Mouse (Mus musculus) left cerebral cortex, postnatal 4 days (tissue): Measurements from ENCODE around the gene Parp16. TPM values are rescaled to one million over a fixed set of nuclear protein-coding genes. Genes with fewer than 3 reads are reported as not detected.

Experiments used
- DNase-seq: peaks from one replicate; pipeline ENCODE4 v3.0.0-alpha.2; 2022
- intact Hi-C: fragments of 180-260 bp; cut with DNase I; formaldehyde crosslinking; loops from one replicate; pipeline ENCODE4 v1.15.1; 2025
- total RNA-seq, 2 experiments: library from RNA; stranded (reverse); gene quantifications; 2 replicates each; pipeline ENCODE4 v1.2.3; 2021

The Parp16 gene
- total RNA-seq, 2 experiments from 2014 or later: 5.8 to 6.9 TPM

DNA sequence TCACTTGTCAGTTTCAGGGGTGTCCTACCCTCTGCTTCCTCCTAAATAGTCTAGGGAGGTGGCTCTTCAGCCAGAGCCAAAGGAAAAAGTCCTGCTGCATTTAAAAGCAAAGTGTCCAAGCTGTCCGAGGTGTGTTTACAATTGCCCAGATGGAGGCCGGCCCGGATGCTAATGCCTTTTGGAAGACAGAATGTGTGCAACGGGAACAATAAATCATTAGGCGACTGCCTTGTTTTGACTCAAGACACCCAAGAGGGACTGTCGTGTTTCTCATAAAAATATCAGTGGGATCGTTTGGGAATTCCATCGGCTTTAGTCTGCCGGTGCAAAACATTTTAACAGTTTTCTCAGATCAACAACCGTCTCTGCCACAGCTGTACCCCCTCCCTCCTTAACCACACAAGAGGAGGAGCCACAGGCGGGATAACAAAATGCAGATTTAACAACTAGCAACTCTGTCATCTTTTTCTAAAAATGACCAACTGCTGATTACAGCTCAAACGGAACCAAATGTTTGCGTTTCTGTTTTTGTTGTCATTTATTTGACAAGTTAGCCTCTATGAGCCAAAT, 43.1 kb downstream of the Parp16 start:
- DNase-seq: no peak
- intact Hi-C loops: no loop called here

DNA sequence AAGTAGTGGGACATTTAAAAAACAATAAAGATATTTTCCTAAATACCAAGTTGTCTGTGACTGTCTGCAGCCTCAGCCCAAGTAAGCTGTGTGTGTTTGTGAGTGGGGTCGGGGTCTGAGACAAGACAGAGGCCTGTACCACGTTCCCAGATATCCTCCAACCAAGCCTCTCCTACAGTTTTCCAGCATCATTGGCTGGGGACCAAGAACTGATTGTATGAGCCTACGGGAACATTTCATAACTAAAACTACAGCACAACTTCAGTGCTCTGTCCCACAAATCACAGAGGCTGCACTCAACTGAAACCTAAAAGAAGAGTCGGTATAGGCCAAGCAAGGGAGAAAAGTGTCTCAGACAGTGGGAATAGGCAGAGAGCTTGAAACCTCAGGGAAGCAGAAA, 44.0 kb downstream of the Parp16 start:
- no peak for DNase-seq
- intact Hi-C loops: no loop called here

DNA sequence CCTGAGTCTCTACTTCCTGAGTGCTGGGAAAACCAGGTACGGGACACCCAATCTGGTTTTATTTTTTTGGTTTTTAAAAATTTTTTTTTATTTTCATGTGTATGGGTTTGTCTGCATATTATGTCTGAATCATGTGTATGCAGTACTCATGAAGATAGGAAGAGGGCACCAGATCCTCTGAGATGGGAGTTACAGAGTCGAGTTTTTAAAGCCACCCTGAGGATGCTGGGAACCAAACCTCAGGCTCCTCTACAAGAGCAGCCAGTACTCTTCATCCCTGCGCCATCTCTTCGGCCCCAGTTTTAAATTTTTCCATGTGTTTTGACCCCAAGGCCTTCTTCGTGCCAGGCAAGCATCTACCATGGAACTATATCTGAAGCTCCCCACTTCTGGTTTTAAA, 44.6 kb downstream of the Parp16 start:
- intact Hi-C loops: no loop called here
- DNase-seq: no peak

DNA sequence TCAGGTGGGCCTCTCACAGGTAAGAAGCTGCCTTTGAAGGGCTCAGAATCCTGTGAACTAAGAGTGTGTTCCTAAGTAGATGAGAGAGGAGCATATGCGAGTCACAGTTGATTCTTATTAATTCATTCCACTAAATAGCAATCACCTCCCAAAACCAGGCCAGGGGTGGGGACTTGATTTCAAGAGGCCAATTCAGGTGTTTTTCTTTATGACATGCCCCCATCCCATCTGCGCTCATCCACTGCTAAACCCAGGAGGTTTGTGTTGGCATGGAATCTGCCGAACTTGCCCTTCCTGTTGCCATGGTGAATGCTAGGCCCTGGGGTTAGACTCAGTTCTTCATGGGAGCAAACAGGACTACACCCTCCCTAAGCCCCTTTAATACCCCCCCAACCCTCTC, 45.4 kb downstream of the Parp16 start:
- intact Hi-C loops: no loop called here
- no peak for DNase-seq

DNA sequence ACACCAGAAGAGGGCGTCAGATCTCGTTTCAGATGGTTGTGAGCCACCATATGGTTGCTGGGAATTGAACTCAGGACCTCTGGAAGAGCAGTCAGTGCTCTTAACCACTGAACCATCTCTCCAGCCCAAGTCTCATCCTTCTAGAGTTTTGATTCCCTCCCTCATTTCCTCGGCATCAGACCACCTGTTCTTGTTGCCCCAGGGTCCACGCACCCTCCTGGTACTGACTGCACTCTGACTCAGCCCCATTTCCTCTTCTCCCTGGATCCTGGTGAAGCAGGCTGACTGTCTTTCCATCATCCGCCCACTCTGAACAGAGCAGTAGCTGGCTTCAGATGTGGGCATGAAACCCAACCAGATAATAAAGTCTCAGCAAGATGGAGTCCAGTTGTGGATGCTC, 46.8 kb downstream of the Parp16 start:
- intact Hi-C loops: no loop called here
- DNase-seq: no peak

DNA sequence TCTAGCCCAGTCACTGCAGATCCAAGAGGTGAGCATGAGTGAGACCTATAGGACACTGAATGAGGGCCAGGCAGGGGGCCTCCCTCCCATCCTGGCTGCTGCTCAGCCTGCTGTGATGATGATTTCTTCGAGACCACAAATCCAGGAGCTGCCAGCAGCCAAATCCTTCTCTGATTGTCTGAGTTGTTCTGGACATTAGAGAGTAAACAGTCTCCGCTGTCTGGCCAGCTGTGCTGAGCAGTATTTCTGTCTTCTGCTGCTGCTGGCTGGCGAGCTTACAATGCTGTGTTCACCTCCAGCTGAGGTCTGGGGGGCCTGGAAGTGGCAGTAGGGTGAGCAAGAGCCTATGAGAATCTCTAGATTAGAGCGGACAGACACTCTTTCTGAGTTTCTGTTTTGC, 48.1 kb downstream of the Parp16 start:
- intact Hi-C loops: no loop called here
- no peak for DNase-seq

DNA sequence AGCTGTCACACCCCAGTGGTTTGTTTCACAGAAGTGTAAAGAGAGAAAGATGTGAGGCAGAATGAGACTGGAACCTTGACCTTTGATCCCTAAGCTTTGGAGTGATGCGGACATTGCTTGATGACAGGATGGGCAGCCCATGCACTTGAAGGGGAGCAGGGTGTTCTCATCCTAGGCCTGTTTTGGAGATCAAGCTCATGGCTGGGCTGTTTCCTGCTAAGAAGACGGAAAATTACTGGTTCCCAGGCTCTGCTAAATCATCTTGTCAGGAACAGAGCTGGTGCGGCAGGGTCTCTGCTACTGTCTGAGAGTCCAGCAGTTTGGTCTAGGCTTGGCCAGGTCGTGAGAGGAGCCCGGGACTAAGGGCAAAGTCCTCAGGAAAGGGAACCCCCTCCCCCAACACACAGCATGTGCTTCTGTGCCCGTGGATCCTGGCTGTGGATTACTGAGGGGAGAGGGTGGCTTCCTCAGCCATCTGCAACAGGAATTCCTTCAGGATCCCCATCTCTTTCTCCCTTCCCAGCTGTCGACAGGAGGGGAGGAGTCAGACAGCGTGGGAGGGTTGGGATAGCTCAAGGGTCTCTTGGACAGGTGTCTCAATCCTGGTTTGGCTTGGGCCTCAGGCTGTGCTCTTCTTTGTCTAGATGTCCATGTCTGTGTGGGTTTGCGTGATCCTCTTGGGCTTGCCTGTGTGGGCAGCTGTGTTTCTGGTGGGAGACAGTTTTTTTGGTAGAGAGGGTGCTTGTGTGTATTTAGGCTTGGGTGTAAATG, 49.1 kb downstream of the Parp16 start:
- intact Hi-C loops: no loop called here
- DNase-seq: no peak

DNA sequence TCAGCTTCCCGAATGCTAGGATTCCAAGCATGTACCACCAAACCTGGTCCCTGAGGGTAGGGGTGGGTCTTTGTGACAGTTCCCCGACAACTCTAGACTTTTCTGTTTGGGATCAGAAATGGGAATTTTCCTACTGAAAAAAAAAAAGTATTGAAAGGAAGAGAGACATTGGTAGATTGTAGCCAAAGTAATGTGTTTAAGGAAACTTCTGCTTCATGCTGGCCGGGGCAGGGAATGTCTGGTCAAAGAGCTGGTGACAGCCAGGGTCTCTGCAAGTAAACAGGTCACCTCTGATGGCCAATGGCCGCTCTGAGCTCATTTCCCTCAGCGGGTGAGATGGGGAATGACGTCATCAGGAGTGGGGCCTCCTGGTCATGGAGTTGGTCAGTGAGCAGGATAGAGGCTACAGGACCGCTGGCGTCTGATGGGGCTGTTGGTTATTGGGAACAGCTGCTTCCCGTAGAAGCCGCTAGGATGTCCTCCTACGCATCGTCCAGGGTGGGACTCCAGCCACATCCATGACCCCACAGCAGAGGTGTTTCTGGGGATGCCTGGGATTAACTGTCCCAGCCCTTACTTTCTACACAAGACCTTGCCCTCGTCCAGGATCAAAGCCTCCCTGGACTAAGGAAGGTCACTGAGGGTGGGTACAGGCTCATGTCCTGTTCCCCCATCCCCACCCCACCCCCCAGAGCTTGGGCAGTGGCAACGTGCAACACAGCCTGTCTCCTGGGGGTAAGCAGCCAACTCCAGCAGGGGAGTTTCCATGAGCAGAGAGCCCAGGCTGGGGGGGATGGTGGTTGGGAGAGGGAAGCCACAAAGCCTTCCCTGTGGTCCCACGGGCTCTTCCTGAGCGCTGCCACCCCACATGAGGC, 52.6 kb downstream of the Parp16 start:
- no peak for DNase-seq
- intact Hi-C loops: no loop called here

DNA sequence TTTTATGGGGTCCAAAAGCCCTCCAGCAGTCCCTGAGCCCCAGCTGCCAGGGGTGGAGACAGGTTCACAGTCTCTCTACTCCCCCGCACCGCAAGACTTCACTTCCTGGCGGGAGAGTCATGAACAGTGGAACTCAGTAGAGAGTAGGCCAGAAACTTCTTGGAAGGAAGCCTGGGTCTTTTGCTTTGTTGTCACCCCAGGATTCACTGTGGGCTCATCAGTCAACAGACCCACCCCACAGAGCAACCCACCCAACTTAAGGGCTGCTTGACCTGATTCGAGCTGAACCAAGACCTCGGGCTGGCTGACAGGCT, 53.2 kb downstream of the Parp16 start:
- DNase-seq: no peak
- intact Hi-C loops: no loop called here

DNA sequence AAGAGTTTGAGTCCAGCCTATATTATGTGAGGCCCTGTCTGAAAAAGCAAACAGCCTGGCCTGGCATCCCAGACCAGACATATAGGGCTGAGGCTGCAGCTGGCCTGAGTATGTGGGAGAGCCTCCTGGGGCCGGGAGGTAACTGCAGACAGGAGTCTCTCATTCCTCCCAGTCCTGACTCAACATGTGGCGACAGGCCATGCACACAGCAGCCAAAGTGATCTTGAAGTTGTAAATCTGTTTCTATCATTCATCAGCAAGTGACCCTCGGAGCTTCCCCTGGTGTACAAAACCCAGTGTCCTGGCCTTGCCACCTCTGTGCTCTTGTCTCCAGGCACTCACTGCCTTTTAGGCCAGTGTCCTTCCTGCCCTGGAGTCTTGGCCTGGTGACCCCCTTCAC, 56.9 kb downstream of the Parp16 start:
- intact Hi-C loops: no loop called here
- DNase-seq: no peak

DNA sequence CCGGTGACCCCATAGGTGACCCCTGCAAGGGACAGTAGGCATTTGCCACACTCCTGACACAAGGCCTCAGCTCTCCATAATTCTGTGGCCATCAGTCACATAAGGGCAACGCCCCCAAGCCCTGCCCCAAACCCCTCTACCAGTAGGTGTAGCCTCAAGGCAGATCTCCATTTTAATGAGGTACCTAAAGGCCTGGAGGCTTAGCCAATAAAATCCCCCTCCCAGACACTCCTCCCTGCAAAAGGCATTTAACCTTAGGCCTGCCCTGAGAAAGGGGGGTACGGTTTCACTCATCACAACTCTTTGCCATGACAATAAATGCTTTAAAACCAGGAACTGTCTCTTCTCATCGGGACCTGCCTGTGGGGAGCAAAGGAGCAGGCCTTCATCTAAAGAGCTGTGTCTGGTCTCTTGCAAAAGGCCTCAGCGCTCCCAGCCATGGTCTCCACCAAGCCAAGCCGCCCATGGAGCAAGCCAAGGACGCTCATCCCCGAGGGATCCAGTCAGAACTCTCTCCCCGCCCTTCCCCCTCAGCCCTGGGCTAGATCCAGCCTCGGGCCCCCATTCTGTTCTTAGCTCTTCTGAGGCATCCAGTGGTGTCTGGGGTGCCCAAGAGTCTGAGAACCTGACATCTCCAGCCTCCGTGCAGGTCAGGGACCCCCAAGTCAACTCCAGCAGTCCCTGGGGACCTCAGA, 60.9 kb downstream of the Parp16 start:
- intact Hi-C loops: no loop called here
- no peak for DNase-seq

DNA sequence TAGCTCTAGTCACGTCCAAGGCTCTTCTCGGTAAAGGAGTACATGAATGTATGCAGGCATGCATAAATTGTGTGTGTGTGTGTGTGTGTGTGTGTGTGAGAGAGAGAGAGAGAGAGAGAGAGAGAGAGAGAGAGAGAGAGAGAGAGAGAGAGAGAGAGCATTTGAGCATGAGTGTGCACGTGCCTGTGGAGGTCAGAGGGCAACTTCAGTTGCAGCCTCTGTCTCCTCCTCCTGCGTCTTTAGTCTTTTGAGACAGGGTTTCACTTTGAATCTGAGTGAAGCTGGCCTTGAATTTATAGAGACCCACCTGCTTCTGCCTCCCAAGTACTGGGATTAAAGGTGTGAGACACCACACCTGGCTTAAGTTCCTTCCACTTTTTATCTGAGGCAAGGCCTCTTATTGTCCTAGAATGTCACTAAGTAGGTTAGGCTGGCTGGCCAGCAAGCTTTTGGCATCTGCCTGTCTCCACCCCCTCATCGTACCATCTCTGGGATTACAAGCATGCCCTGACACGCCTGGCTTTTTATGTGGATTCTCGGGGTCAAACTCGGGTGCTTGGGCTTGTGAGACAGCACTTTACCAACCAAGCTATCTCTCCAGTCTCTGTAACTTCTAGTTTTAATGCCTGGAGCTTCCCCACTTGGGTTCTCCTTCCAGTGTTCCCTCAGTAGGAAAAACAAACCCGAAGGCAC, 62.2 kb downstream of the Parp16 start:
- DNase-seq: no peak
- intact Hi-C loops: no loop called here

DNA sequence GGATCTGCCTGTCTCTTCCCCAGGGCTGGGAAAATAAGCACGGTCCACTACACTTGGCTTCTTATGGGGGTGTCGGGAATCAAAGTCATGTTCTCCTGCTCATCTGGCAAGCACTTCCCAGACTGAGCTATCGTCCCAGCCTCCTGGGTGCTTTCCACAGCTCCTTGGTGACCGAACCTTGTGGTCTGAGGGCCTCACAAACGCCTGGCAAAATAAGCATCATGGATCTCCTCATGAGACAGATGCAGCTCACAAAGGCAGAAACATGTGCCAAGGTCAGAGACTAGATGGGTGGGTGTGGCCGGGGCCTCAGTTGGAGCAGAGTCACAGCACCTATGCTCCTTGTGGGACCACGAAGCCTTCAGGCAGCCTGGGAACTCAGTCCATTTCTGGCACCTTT, 64.2 kb downstream of the Parp16 start:
- no peak for DNase-seq
- intact Hi-C loops: no loop called here

DNA sequence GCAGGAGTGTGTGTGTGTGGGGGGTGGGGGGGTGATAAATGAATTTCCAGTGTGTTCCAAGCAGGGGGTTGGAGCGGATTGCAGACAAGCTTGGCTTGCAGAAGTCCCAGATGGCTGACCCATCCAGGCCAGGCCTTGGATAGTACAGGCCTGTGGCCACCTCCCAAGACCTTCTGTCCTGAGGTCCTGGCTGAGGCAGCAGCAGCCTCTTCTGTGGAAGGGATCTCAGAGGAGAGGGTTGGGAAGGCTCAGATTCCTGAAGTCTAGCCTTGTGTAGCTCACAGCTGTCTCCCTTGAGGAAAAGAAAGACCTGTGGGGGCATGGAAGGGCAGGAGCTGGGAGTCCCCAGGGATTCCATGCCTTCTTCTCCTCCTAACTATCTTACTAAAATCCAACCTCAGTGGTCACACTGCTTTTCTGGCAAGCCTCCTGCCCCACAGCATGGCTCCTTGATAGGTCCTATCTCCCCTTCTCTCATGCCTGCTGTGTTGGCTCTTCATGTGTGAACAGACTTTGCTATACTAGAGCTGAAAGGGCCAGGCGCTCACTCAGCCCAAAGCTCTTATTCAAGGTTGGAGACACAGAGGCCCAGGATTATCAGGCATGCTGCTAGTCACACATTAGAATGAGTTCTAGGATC, 66.6 kb downstream of the Parp16 start:
- peak; percentile 32 for DNase-seq
- intact Hi-C loops: no loop called here

DNA sequence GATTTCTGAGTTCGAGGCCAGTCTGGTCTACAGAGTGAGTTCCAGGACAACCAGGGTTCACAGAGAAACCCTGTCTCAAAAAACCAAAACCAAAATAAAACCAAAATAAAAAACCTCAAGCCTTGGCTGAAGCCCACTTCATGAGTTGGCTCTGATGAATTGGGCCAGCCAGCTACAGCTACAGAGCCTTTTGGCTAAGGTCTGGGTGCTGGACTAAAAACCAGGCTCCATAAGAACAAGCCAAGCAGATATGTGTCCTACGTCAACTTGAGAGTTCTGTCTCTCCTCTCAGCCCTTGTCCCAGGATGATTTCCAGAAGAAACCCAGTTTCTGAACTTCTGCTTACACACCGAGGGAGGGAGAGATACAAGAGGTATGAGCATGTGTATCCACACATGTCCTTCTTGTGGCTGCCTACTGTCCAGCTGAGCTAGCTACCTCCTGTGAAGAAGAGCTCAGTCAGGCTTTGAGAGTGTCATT, 67.5 kb downstream of the Parp16 start:
- DNase-seq: no peak
- intact Hi-C loops: no loop called here

DNA sequence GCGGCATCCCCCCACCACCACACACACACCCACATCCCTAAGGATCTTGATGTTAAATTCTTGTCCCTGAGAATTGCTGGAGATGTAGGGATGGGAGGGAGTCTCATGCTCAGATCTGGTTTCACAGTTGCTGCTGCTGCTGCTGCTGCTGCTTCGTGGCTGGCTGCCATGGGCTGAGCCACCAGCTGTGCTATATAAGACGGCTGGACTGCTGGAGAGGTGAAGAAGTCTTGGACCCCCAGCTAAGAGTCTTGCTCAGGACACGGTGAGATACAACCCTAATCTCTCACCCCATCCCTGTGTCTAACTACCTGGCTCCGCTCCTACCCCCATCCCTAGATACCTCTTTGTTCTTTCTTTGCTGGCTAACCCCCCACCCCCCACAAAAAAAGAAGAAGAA, 69.8 kb downstream of the Parp16 start, which contains the start of gene Cilp:
Gene Cilp (plus strand): TSS at position 222 of the 400 bp plus-strand sequence.
- no peak for DNase-seq
- intact Hi-C loops: no loop called here

DNA sequence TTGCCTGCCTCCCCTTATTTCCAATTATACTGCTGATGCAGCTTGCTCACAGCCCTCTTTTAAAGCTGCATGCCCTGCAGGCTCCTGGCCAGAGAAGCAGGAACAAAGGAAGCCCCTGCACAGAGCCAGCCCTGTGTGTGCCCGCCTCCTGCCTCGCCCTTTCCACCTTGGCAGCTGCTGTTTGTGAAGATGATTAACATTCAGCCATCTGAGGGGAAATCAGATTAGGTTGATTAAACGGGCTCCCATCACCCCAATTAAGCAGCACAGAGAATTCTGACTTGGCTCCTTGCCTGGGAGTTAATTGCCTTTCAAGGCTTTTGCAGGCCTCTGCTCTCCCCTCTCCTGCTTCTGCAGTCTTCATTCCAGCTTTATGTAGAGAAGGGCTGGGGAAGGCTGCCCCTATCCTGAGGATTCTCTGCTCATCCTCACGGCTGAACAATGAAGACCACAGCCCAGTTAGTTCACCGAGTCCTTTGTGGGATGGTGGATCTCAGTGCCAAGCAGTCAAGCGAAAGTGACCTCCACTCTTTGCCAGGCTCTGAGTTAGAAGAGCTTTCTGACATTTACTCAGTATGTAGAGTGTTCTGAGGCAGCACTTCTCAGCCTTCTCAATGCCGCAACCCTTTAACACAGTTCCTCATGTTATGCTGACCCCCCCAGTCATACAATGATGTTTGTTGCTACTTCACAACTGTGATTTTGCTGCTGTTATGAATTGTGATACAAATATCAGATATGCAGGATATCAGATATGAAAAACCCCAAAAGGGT, 72.8 kb downstream of the Parp16 start:
- DNase-seq: peak; percentile 83
- intact Hi-C loops: no loop called here

DNA sequence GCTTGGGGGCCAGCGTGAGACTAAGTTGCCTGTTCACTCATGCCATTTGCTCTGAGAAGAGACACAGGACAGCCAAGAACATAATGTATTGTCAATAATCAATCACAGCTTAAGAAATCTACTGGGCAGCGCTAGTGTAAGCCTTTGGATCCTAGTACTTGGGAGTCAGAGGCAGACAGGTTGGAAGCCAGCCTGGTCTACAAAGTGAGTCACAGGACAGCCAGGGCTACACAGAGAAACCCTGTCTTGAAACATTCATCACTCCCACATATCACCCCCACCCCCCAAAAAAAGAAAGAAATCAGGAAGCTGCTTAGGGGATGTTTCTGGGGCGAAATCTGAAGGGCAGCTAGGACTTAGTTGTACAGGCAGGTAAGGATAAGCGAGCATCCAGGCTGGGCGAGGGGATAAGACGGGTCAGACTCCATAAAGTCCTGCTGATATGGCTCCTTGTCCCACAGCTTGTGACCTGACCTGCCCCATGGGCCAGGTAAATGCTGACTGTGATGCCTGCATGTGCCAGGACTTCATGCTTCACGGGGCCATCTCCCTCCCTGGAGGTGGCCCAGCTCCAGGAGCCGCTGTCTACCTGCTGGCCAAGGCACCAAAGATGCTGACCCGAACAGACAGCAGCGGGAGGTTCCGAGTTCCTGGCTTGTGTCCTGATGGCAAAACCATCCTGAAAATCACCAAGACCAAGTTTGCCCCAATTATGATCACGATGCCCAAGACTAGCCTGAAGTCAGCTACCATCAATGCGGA, 78.1 kb downstream of the Parp16 start:
- intact Hi-C loops: no loop called here
- no peak for DNase-seq

DNA sequence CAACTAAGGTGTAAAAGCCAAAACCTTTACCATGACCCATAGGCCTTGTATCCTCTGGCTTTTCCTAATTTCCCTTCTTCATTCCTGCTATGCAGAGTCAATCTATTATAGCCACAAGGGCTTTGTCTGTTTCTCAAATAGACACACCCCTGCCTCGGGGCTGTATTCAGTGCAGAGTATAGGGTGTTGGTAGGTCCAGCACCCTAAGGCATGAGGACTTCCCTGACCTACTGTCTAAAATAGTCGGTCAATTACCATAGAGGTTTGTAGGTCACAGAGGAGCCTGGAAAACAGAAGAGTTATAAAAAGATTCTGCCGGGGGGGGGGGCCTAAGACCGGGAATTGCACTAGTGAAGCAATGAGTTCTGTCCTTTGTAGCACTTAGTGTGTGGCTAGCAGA, 78.7 kb downstream of the Parp16 start:
- no peak for DNase-seq
- intact Hi-C loops: no loop called here
